Mouse (Mus musculus) lung, adult 2 months (tissue): ENCODE measurements around the gene Ckm.

ENCODE experiments used
- CTCF ChIP-seq: fragments of 200-500 bp; IDR thresholded peaks from 2 replicates; pipeline ENCODE4 v1.5.1; 2011; ENCODE audit warnings: mild to moderate bottlenecking, low read length, control low read depth; ENCODE audit not compliant: insufficient read depth
- POLR2A ChIP-seq: fragments of 200-500 bp; IDR thresholded peaks from 2 replicates; pipeline ENCODE4 v1.6.1; 2011; ENCODE audit warnings: low read depth, mild to moderate bottlenecking, control low read depth, low read length, borderline replicate concordance; ENCODE audit errors: extremely low read depth

GRCm38 (mm10) chr7:19449165-19449564 lies 44.6 kb downstream of the Ckm start:
- TF ChIP-seq CTCF (no peak), POLR2A (no peak)
